Mouse (Mus musculus) CD4-positive helper T cell, adult 2 months (primary cell): ENCODE measurements around the gene Rxfp3.

Source experiments
- DNase-seq: peaks from one replicate; pipeline ENCODE4 v3.0.0-alpha.2; 2012; ENCODE audit warnings: low read depth, missing footprints, low spot score

Rxfp3 gene

DNA sequence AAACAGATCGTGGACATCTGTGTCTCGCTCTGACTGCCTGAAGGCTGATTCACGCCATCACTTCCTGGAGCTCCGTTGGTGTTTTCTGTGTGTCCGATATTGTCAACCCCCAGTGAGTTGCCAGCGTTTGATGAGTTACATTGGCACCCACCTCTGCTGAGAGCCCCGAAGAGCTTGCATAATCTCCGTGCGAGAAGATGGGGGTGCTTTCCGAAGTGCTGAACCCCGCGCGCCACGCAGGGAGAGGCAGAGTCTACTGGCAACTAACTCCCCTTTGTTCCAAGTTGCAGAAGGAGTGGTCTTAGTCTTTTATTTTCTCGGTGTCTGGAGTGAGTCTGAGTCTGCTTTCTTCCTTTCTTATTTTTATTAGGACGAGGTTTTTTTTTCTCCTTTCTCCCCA is at the start of gene Rxfp3:
TSS of gene Rxfp3 (minus strand) at position 281 of the 400 bp plus-strand sequence.
- DNase-seq = no peak

- no peak for DNase-seq
Measured at GRCm38 (mm10) chr15:11084993-11085365, 47.2 kb upstream of the Rxfp3 start.

GRCm38 (mm10) chr15:11084241-11084992 is 46.6 kb upstream of the Rxfp3 start:
- no peak for DNase-seq

DNA sequence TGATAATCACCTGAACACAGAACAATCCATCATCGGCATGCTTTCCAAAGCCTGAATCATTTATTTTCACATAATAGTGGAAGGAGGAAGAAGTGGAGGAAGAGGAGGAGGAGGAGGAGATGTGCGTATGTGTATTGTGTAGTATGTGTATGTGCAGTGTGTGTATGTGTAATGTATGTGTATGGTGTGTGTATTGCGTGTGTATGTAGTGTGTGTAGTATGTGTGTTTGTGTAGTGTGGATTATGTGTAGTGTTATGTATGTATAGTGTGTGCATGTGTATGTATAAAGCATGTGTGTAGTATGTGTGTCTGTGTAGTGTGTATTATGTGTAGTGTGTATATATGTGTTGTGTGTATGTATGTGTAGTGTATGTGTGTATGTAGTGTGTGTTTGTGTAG is 45.9 kb upstream of the Rxfp3 start:
- no peak for DNase-seq

DNA sequence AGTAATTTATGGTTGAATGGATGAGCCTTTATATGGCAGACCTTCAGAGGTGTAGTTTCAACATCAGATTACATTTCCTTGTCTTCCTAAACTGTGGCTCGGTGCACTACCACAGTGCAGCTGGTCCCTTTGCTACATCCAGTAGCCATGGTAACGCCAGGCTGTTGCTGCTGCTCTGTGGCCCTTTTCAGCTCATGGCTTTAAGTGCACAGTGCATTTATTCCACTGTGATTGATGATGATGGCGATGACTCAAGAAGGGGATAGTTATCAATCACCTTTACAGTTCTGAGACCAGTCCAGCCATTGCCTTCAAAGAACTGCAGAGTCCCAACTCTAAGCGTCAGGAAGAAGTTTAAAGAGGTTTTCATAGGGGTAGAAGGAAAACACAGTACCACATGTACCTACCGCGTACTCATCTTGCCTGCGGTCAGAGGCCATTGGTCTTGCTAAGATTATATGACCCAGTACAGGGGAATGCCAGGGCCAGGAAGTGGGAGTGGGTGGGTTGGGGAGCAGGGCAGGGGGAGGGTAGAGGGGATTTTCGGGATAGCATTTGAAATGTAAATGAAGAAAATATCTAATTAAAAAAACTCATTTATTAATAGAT is 45.3 kb upstream of the Rxfp3 start:
- DNase-seq = no peak

- DNase-seq = no peak
Measured at GRCm38 (mm10) chr15:11075726-11076361, 38.1 kb upstream of the Rxfp3 start.

GRCm38 (mm10) chr15:11067891-11068290 is 30.1 kb upstream of the Rxfp3 start:
- no peak for DNase-seq

DNA sequence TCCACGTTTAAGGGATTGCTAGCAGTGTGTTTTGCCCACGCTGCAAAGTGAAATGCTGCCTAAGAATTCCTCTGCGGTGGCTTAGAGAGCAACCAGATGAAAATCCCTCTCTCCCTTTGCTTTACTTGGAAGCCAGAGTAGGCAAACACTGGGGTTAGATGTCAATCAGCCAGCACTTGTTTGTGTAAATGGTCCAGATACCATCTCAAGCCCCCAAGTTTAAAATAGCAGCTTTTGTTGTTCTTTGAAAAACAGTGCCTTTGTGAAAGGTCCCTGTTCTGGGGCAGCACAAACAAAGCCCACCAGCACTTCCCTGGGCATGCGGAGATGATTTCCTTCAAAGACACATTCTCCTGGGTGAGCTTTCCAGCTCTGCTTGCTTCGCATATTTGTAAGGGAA is 28.5 kb upstream of the Rxfp3 start:
- DNase-seq = no peak

GRCm38 (mm10) chr15:11065528-11066171 is 27.9 kb upstream of the Rxfp3 start:
- DNase-seq = no peak

DNA sequence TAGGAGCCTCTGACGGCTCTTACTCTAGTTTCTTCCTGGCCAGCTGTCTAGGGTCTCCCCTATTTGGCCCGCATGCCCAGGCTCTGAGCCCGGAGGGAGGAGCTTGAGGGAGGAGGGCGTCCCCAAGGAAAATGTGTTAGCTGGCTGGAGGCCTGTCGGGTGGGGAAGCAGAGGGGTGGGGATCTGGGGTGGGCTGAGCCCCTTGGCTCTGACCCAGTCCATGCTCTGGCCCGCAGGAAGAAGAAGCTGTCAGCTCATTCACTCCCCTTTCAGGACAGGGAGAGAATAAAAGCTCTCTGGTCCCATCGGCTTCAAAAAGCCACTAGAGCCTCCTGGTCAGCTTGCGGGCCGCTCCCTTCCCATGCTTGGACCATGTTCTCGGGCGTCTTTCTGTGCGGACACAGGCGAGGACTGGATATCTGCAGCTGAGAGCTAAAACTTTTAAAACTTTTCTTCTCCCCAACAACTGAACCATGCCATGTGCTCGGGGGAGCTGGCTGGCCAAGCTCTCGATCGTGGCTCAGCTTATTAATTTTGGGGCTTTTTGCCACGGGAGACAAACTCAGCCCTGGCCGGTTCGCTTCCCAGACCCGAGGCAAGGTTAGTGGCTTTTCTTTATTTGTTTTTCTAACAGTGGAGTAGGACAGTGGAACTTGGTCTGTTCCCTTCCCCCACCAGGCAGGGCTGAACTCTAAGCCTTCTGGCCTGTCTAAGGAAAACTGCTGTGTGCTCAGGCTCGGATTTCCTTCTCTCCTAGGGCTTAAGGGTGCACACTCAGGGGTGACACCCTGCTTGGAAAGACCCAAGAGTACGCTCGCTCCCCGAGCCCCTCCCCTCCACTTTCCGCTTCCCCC is 27.0 kb upstream of the Rxfp3 start, which contains the start of gene Adamts12:
TSS of gene Adamts12 (plus strand) at position 233 of the 854 bp plus-strand sequence.
- no peak for DNase-seq

GRCm38 (mm10) chr15:11064160-11064557 is 26.4 kb upstream of the Rxfp3 start:
- no peak for DNase-seq

DNA sequence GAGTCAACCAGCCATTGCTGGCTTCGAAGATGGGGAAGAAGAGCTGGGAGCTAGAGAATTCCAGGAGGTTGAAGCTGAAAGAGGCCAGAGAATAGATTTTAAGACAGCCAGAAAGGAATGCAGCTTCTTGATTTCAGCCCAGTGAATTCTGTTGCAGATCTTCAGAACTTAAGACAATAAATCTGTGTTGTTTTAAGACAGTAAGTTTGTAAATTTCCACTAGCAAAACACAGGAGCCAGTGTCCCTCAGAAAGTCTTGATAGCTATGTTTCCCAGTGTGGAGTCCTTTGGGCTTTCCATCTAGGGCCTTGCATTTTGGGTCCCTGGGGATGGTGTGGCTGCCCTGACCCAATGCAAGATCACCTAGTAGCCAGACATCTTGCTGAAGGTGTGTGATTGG is 25.1 kb upstream of the Rxfp3 start:
- no peak for DNase-seq

- no peak for DNase-seq
Measured at GRCm38 (mm10) chr15:11054440-11055080, 16.8 kb upstream of the Rxfp3 start.

DNA sequence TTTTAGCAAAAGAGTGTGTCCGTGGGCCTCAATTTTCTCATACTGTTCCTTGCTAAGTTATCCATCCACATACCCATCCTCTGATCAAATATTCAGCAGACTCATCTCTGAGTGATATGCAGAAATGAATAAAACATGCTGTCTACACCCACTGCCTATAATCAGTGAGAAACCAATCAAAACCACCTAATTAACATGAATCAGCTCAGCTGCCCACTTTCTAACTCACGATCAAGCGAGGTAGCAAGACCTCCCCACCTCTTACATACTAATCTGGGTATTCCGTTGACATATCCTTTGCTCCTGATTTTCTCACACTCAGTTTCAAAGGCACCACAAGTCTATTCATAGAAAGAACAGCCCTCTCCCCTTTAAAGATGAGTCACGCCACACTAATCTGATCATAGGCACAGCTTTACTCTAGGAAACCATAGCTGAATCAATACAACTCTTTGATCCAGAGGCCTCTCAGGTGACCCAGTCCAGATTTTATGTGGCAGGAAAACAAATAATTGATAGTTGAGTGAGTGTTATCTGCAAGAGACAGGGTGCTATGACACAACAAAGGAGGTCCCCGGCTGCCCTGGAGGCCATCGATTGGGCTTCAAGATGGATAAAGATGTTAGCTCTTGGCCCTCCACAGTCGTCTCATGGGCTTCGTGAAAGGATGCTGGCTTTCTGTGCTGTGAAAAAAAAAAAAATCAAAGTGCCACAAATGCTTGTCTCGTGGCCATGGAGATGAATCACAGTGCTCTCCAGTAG is 16.1 kb upstream of the Rxfp3 start:
- no peak for DNase-seq

- DNase-seq = no peak
Measured at GRCm38 (mm10) chr15:11042828-11043227, 5.0 kb upstream of the Rxfp3 start.

- no peak for DNase-seq
Measured at GRCm38 (mm10) chr15:11041229-11041628, 3.4 kb upstream of the Rxfp3 start.

DNA sequence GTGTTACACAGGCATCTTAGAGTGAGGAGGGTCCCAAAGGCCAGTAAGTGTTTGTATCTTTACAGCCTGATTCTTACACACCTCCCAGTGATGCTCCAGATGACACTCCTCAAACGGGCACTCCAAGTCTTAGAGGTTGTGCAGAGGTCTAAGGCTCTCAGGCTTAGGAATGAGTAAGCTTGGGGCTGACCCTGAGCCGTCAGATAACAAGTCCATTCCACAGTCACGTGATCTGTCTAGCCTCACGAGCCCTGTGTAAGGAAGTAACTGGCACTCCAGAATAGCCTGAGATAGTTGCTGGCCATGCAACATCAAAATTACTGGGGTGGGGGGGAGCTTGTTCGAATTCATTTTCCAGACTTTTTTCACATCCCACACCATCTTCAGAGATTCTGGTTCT is 2.3 kb upstream of the Rxfp3 start:
- no peak for DNase-seq

DNA sequence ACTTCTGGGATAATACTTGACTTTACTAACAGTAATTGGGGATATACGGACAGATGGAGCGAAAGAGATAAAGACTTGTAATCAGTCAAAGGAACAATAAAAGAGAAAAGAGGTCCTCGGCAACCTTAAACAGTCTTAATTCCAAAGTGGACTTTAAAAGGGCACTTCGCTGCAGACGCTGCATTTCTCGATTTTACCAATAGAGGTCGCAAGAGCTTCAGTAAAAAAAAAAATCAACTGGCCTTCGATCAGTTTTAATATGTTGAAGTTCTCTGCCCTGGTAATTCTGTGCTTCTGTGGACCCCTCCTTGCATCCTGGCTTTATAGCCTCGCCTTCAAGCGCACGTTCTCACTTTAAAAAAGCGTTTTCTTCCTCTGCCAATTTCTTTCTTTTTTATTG is 685 bp upstream of the Rxfp3 start:
- DNase-seq = peak; percentile 18

- no peak for DNase-seq
Measured at GRCm38 (mm10) chr15:11037376-11037695, 455 bp downstream of the Rxfp3 start.
